Mouse (Mus musculus) WW6 (cell line): ENCODE measurements around the gene Cdk14.

Experiments
- DNase-seq: peaks from one replicate; pipeline ENCODE4 v3.0.0-alpha.2; 2013; ENCODE audit warnings: low read depth, low spot score

Cdk14 gene

GRCm38 (mm10) chr5:5071526-5071925, 348.6 kb downstream of the Cdk14 start:
- DNase-seq = no peak

- no peak for DNase-seq
Observed at GRCm38 (mm10) chr5:5064686-5065085, 355.4 kb downstream of the Cdk14 start.

- DNase-seq = no peak
Observed at GRCm38 (mm10) chr5:5056102-5056883, 363.8 kb downstream of the Cdk14 start.

GRCm38 (mm10) chr5:5055494-5055893, 364.6 kb downstream of the Cdk14 start:
- no peak for DNase-seq

GRCm38 (mm10) chr5:5054270-5054669, 365.8 kb downstream of the Cdk14 start:
- DNase-seq = no peak

- no peak for DNase-seq
Observed at GRCm38 (mm10) chr5:5044326-5044725, 375.8 kb downstream of the Cdk14 start.

GRCm38 (mm10) chr5:5042735-5043134, 377.4 kb downstream of the Cdk14 start:
- DNase-seq = no peak

- DNase-seq = no peak
Observed at GRCm38 (mm10) chr5:5041480-5041879, 378.6 kb downstream of the Cdk14 start.

GRCm38 (mm10) chr5:5039700-5040284, 380.3 kb downstream of the Cdk14 start:
- DNase-seq = no peak

GRCm38 (mm10) chr5:5033445-5033844, 386.7 kb downstream of the Cdk14 start:
- DNase-seq = no peak

- DNase-seq = no peak
Observed at GRCm38 (mm10) chr5:5032847-5033246, 387.3 kb downstream of the Cdk14 start.

GRCm38 (mm10) chr5:5032446-5032845, 387.7 kb downstream of the Cdk14 start:
- no peak for DNase-seq

- no peak for DNase-seq
Observed at GRCm38 (mm10) chr5:5030431-5030830, 389.7 kb downstream of the Cdk14 start.

- DNase-seq = no peak
Observed at GRCm38 (mm10) chr5:5018959-5019358, 401.2 kb downstream of the Cdk14 start.

- no peak for DNase-seq
Observed at GRCm38 (mm10) chr5:5018242-5018641, 401.9 kb downstream of the Cdk14 start.

GRCm38 (mm10) chr5:5013783-5014182, 406.3 kb downstream of the Cdk14 start:
- no peak for DNase-seq

GRCm38 (mm10) chr5:5012521-5013346, 407.4 kb downstream of the Cdk14 start:
- DNase-seq = no peak

- DNase-seq = no peak
Observed at GRCm38 (mm10) chr5:5008153-5008745, 411.9 kb downstream of the Cdk14 start.

GRCm38 (mm10) chr5:5007489-5008152, 412.5 kb downstream of the Cdk14 start:
- no peak for DNase-seq

GRCm38 (mm10) chr5:5005633-5006032, 414.5 kb downstream of the Cdk14 start:
- DNase-seq = no peak

- DNase-seq = no peak
Observed at GRCm38 (mm10) chr5:5004740-5005139, 415.4 kb downstream of the Cdk14 start.
